Mouse (Mus musculus): ENCODE results near the gene Gldn. TPM values are rescaled to one million over a fixed set of nuclear protein-coding genes. Genes with fewer than 3 reads are reported as not detected.

Gene Gldn
- polyA plus RNA-seq, 2 experiments from 2014 or later = 0.09 TPM; not detected in 1

Other genes starting within 250 kb of the Gldn start
- not detected for gene Tnfaip8l3, start 218.1 kb upstream of the Gldn start, polyA plus RNA-seq (2017; shearing (Covaris generic))
- gene Cyp19a1, start 18.4 kb upstream of the Gldn start, polyA plus RNA-seq (2017; shearing (Covaris generic)) = not detected
- gene Dmxl2, start 215.1 kb downstream of the Gldn start, polyA plus RNA-seq (2017; shearing (Covaris generic)) = under 1 TPM in 1 of 2 experiments, not detected in 1; 0.83 TPM